Mouse (Mus musculus) spleen, embryonic (tissue): ENCODE measurements at regions not wholly inside any gene's neighbourhood (a gene's known extent, or its start where the extent isn't known, plus 50 kb on each side); places are given as distances from the start of the nearest gene placed in this dataset.

ENCODE experiments used
- CTCF ChIA-PET: fragments of 350-600 bp; sonication (Branson Sonifier 250); formaldehyde crosslinking; loops from one replicate; lab custom pipeline; 2022; lab: Charles Lee

GRCm38 (mm10) chr9:122437464-122437863 lies 86.1 kb downstream of the Abhd5 start:
- CTCF ChIA-PET: no interaction called here

GRCm38 (mm10) chr9:122446387-122447105 lies 95.1 kb downstream of the Abhd5 start:
- CTCF ChIA-PET: no interaction called here

- CTCF ChIA-PET: no interaction called here
Observed at GRCm38 (mm10) chr9:122447568-122447967, 96.2 kb downstream of the Abhd5 start.

GRCm38 (mm10) chr9:122448342-122448741 lies 96.9 kb downstream of the Abhd5 start:
- CTCF ChIA-PET: no interaction called here

GRCm38 (mm10) chr9:122450524-122450923 lies 99.1 kb downstream of the Abhd5 start:
- CTCF ChIA-PET: no interaction called here

- CTCF ChIA-PET: no interaction called here
Observed at GRCm38 (mm10) chr9:122455301-122455700, 103.9 kb downstream of the Abhd5 start.

- CTCF ChIA-PET: no interaction called here
Observed at GRCm38 (mm10) chr9:122455779-122456178, 104.4 kb downstream of the Abhd5 start.

- CTCF ChIA-PET: no interaction called here
Observed at GRCm38 (mm10) chr9:122459491-122459890, 108.1 kb downstream of the Abhd5 start.

GRCm38 (mm10) chr9:122471539-122471938 lies 120.1 kb downstream of the Abhd5 start:
- CTCF ChIA-PET: no interaction called here

- CTCF ChIA-PET: interaction anchor here (0.5 kb wide), 1 partner anchor 755 kb away, joined by 9 read pairs; no protein-coding TSS in a partner anchor
Observed at GRCm38 (mm10) chr9:122476356-122476755, 124.9 kb downstream of the Abhd5 start.

- CTCF ChIA-PET: interaction anchor here (0.7 kb wide), 1 partner anchor 11 kb away, joined by 4 read pairs; no protein-coding TSS in a partner anchor
Observed at GRCm38 (mm10) chr9:122487001-122487400, 135.6 kb downstream of the Abhd5 start.

- CTCF ChIA-PET: no interaction called here
Observed at GRCm38 (mm10) chr9:122494691-122495090, 143.3 kb downstream of the Abhd5 start.

GRCm38 (mm10) chr9:122496482-122496985 lies 145.1 kb downstream of the Abhd5 start:
- CTCF ChIA-PET: no interaction called here

- CTCF ChIA-PET: no interaction called here
Observed at GRCm38 (mm10) chr9:122501864-122502341, 150.5 kb downstream of the Abhd5 start.

- CTCF ChIA-PET: no interaction called here
Observed at GRCm38 (mm10) chr9:122521569-122521968, 170.2 kb downstream of the Abhd5 start.

GRCm38 (mm10) chr9:122525621-122526055 lies 174.2 kb downstream of the Abhd5 start:
- CTCF ChIA-PET: no interaction called here

GRCm38 (mm10) chr9:122528267-122528666 lies 176.9 kb downstream of the Abhd5 start:
- CTCF ChIA-PET: no interaction called here

- CTCF ChIA-PET: no interaction called here
Observed at GRCm38 (mm10) chr9:122529721-122530120, 178.3 kb downstream of the Abhd5 start.

- CTCF ChIA-PET: no interaction called here
Observed at GRCm38 (mm10) chr9:122531806-122532205, 180.4 kb downstream of the Abhd5 start.

GRCm38 (mm10) chr9:122534121-122534814 lies 182.9 kb downstream of the Abhd5 start:
- CTCF ChIA-PET: no interaction called here

- CTCF ChIA-PET: interaction anchor here (0.5 kb wide), 1 partner anchor 120 kb away, joined by 5 read pairs; no protein-coding TSS in a partner anchor
Observed at GRCm38 (mm10) chr9:122534965-122535364, 183.6 kb downstream of the Abhd5 start.

GRCm38 (mm10) chr9:122540091-122540490 lies 188.7 kb downstream of the Abhd5 start:
- CTCF ChIA-PET: no interaction called here
